Mouse (Mus musculus) midbrain, embryonic 16.5 days (tissue): ENCODE results near the gene Szrd1. TPM values are rescaled to one million over a fixed set of nuclear protein-coding genes. Genes with fewer than 3 reads are reported as not detected.
"Not testable (repeated sequence)": the region's sequence is repeated elsewhere in the genome, so short reads cannot be mapped to it uniquely, and the experiment has no call there.

Experiments
- ATAC-seq: fragments of 200-750 bp; cut with Nextera tagmentation; 2 replicates; pipeline ENCODE4 v1.8.0; 2017; ENCODE audit warnings: moderate TSS enrichment
- H3K27ac ChIP-seq: fragments of 300-500 bp; sonication (generic); 2 replicates; pipeline ENCODE4 v1.5.1; 2014; ENCODE audit warnings: mild to moderate bottlenecking, low read length, mixed read lengths
- H3K27me3 ChIP-seq: fragments of 300-500 bp; sonication (generic); 2 replicates; pipeline ENCODE4 v1.6.1; 2014; ENCODE audit warnings: low read depth, low read length, mixed read lengths; ENCODE audit not compliant: control insufficient read depth, insufficient read depth
- H3K36me3 ChIP-seq: fragments of 300-500 bp; sonication (generic); 2 replicates; pipeline ENCODE4 v1.6.1; 2014; ENCODE audit warnings: mild to moderate bottlenecking, low read length, moderate library complexity, mixed read lengths; ENCODE audit not compliant: control insufficient read depth, insufficient read depth
- H3K4me1 ChIP-seq: fragments of 300-500 bp; sonication (generic); 2 replicates; pipeline ENCODE4 v1.6.1; 2014; ENCODE audit warnings: mild to moderate bottlenecking, low read length, mixed read lengths; ENCODE audit not compliant: control insufficient read depth, insufficient read depth
- H3K4me2 ChIP-seq: fragments of 300-500 bp; sonication (generic); 2 replicates; pipeline ENCODE4 v1.6.1; 2014; ENCODE audit warnings: mild to moderate bottlenecking, low read length, mixed read lengths
- H3K4me3 ChIP-seq: fragments of 300-500 bp; sonication (generic); 2 replicates; pipeline ENCODE4 v1.5.1; 2014; ENCODE audit warnings: low read depth, mild to moderate bottlenecking, low read length, moderate library complexity, mixed read lengths
- H3K9ac ChIP-seq: fragments of 300-500 bp; sonication (generic); 2 replicates; pipeline ENCODE4 v1.6.1; 2014; ENCODE audit warnings: low read depth, low read length, mixed read lengths
- H3K9me3 ChIP-seq: fragments of 300-500 bp; sonication (generic); replicated peaks from 2 replicates; pipeline ENCODE4 v1.6.1; 2014; ENCODE audit warnings: mild to moderate bottlenecking, low read length, mixed read lengths; ENCODE audit not compliant: control insufficient read depth, poor library complexity, severe bottlenecking
- WGBS: fragments of 180-500 bp; shearing (Covaris S2); extraction: QIAGEN DNeasy Blood & Tissue Kit; methylation state at CpG from one replicate; pipeline ENCODE4 v1.1.7; 2014; 5-methylcytosine and 5-hydroxymethylcytosine counted together
- polyA plus RNA-seq: library from polyadenylated mRNA; unstranded; fragments of >200 nt; fragmentation: Nextera tagmentation; extraction: Ambion mirVana; gene quantifications from 2 replicates; pipeline ENCODE4 v1.2.1, GENCODE M21; 2015

The Szrd1 gene
- polyA plus RNA-seq, 1 experiment from 2014 or later = 24.5 TPM

DNA sequence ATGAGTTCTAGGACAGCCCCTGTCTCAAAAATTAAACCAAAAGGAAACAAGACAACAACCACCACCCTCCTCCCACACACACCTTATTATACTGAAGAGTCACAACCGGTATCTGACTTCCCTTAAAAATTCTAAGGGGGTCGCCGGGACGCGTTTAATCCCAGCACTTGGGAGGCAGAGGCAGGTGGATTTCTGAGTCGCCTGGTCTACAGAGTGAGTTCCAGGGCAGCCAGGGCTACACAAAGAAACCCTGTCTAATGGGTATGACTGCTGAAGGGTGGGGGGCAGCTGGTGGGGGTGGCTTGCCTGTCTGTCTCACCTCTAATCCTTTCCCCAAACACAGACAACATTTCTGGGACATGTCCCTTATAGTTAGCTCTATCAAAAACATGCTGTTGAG is 1.4 kb upstream of the Szrd1 start:
- Histone ChIP-seq H3K9me3 (no peaks in the 10 kb centered on the region), H3K27ac (no peak overlapping the region), H3K4me1 (peaks cover 24% of the 10 kb centered on the region), H3K4me3 (no peak overlapping the region), H3K9ac (no peak overlapping the region), H3K4me2 (no peak overlapping the region), H3K36me3 (no peaks in the 10 kb centered on the region), H3K27me3 (no peaks in the 10 kb centered on the region)
- WGBS = 88% methylated on average over 6 of the region's 6 CpGs
- no peak for ATAC-seq

- H3K4me1 ChIP-seq = peaks cover 25% of the 10 kb centered on the region
- not testable (repeated sequence) for H3K27ac ChIP-seq, H3K4me2 ChIP-seq, ATAC-seq, H3K4me3 ChIP-seq, H3K9me3 ChIP-seq, H3K27me3 ChIP-seq, H3K9ac ChIP-seq, H3K36me3 ChIP-seq
- WGBS = 92% methylated on average over 9 of the region's 9 CpGs
These were observed 779 bp upstream of the Szrd1 start for GRCm38 (mm10) chr4:141140354-141140753.

GRCm38 (mm10) chr4:141138425-141139115 is 1.0 kb downstream of the Szrd1 start:
- peaks cover 40% of the 10 kb centered on the region for H3K4me1 ChIP-seq
- H3K9me3 ChIP-seq = no peaks in the 10 kb centered on the region
- H3K36me3 ChIP-seq = no peaks in the 10 kb centered on the region
- H3K9ac ChIP-seq = peak overlapping the region; percentile 91
- peak; percentile 7; the same call in 1 of the 2 replicates for ATAC-seq
- peak overlapping the region; percentile 91 for H3K4me2 ChIP-seq
- 5% methylated on average over 29 of the region's 29 CpGs for WGBS
- peak overlapping the region; percentile 95 for H3K27ac ChIP-seq
- H3K27me3 ChIP-seq = no peaks in the 10 kb centered on the region
- peak overlapping the region; percentile 95 for H3K4me3 ChIP-seq

GRCm38 (mm10) chr4:141137740-141138139 is 1.8 kb downstream of the Szrd1 start:
- 90% methylated on average over 1 of the region's 3 CpGs for WGBS

DNA sequence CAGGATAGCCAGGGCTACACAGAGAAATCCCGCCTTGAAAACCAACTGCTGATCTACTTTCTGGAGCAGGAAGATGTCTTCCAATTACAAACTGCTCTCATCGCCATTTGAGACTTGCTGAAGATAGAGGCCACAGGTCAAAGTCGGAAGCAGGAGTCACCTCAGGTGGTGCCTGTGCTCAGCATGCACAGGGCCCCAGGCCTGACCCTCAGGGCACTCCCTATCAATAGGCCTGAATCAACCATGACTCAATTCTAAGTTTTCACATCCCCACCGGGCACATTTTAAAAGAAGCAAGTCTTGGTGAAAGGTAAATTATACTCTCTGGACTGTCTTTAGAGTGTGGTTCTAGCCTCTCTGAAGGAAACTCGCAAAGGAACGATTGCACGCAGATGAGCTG is 3.4 kb downstream of the Szrd1 start:
- Histone ChIP-seq H3K27me3 (no peaks in the 10 kb centered on the region), H3K27ac (no peak overlapping the region), H3K4me2 (no peak overlapping the region), H3K36me3 (no peaks in the 10 kb centered on the region), H3K9ac (no peak overlapping the region), H3K4me1 (peaks cover 51% of the 10 kb centered on the region), H3K9me3 (no peaks in the 10 kb centered on the region), H3K4me3 (no peak overlapping the region)
- WGBS = 73% methylated on average over 7 of the region's 7 CpGs
- ATAC-seq = no peak

More at GRCm38 (mm10) chr4:141137740-141138139, 1.8 kb downstream of the Szrd1 start:
- not testable (repeated sequence) for H3K27ac ChIP-seq, H3K36me3 ChIP-seq, ATAC-seq, H3K4me3 ChIP-seq, H3K9me3 ChIP-seq, H3K9ac ChIP-seq, H3K27me3 ChIP-seq
- Histone ChIP-seq H3K4me2 (peak overlapping the region; percentile 18; the same call in 1 of the 2 replicates), H3K4me1 (peaks cover 40% of the 10 kb centered on the region)

DNA sequence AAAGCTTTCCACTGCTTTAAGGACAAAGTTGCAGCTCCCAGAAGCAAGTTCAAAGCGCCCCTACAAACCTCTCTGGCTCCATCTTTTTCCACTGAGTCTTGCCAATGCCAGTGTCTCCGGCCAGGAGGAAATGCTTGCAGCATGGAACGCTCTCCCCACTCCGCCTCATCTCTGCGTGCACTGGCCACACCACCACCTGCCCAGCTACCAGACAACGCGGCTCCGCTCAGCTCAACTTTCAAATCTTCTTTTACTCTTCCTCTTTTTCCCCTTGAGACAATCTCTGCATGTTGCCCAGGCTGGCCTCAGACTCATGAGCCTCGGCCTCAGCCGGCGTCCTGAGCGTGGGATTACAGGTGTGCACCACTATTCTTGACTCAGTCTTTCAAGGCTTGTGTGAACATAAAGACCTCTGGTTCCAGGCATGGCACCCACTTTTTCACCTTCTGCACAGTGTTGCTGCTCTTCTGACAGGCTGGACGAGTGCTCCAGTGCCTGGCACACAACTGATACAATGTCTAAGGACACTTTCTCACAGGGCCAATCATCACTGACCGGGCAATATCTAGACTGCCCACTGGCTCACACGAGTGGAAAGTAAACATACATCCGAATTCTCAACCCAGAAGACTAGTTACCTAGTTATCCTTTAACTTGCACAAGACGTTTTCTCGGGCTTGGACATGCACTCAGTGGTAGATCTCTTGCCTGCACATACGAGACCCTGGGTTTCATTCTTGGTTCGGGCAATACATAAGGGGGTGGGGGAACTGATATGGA is 4.6 kb downstream of the Szrd1 start:
- H3K4me2 ChIP-seq = no peak overlapping the region
- no peak for ATAC-seq
- H3K36me3 ChIP-seq = no peaks in the 10 kb centered on the region
- no peaks in the 10 kb centered on the region for H3K27me3 ChIP-seq
- WGBS = 62% methylated on average over 20 of the region's 20 CpGs
- H3K9me3 ChIP-seq = no peaks in the 10 kb centered on the region
- H3K9ac ChIP-seq = peak overlapping the region; percentile 27; the same call in 1 of the 2 replicates
- peak overlapping the region; percentile 60 for H3K27ac ChIP-seq
- H3K4me1 ChIP-seq = peaks cover 52% of the 10 kb centered on the region
- no peak overlapping the region for H3K4me3 ChIP-seq

DNA sequence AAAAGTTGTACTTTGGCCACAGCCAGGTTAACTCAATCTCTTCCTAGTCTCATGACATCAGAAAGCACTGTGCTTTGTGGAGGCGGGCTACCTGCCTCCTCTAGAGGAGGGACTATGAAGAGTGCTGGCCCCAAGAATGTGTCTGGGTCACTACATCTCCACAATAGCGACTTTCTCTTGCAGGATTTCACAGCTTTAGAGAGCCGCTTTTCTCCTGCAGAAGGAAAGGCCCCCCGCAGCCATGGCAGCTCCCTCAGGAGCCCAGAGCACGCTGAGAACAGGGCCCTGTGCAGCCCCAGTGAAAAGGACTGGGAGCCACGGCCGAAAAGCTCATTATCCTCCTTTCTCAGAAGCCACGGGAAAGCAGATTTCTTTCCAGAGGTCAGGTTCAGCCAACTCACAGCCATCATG is 5.5 kb downstream of the Szrd1 start:
- Histone ChIP-seq H3K27me3 (no peaks in the 10 kb centered on the region), H3K4me1 (peaks cover 52% of the 10 kb centered on the region), H3K27ac (peak overlapping the region; percentile 48), H3K36me3 (no peaks in the 10 kb centered on the region), H3K9me3 (no peaks in the 10 kb centered on the region), H3K4me2 (no peak overlapping the region), H3K4me3 (no peak overlapping the region), H3K9ac (peak overlapping the region; percentile 27; the same call in 1 of the 2 replicates)
- WGBS = 19% methylated on average over 8 of the region's 8 CpGs
- ATAC-seq = no peak

DNA sequence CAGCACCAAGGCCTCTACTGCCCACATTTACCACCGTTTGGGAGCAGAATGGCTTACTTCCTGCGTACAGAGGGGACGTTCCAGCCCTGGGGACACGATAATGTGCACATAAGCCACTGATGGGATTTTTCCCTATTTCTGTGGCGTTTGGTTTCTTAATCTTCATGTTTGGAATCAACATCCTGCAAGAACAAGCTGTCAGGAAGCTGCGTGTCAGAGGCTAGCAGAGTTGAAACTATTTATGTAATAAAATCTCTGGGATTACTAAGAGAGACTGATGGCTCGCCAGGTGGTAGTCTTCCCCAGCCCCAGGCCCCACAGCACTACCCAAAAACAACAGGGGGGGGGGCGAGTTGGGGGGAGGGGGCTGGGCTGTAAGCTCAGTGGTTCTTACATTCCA is 6.3 kb downstream of the Szrd1 start:
- H3K4me2 ChIP-seq = no peak overlapping the region
- H3K9ac ChIP-seq = no peak overlapping the region
- 59% methylated on average over 8 of the region's 8 CpGs for WGBS
- H3K36me3 ChIP-seq = no peaks in the 10 kb centered on the region
- ATAC-seq = no peak
- peaks cover 47% of the 10 kb centered on the region for H3K4me1 ChIP-seq
- H3K9me3 ChIP-seq = no peaks in the 10 kb centered on the region
- no peaks in the 10 kb centered on the region for H3K27me3 ChIP-seq
- H3K4me3 ChIP-seq = no peak overlapping the region
- no peak overlapping the region for H3K27ac ChIP-seq

- no peak overlapping the region; the same call in 1 of the 2 replicates for H3K27ac ChIP-seq
- no peak overlapping the region for H3K4me3 ChIP-seq
- H3K27me3 ChIP-seq = no peaks in the 10 kb centered on the region
- no peaks in the 10 kb centered on the region for H3K36me3 ChIP-seq
- H3K4me1 ChIP-seq = peaks cover 38% of the 10 kb centered on the region
- no peak overlapping the region for H3K9ac ChIP-seq
- H3K9me3 ChIP-seq = no peaks in the 10 kb centered on the region
- WGBS = 54% methylated on average over 8 of the region's 8 CpGs
- ATAC-seq = no peak
- no peak overlapping the region for H3K4me2 ChIP-seq
These were observed 7.4 kb downstream of the Szrd1 start for GRCm38 (mm10) chr4:141132191-141132590.
